ENCODE assay signal across 16 mouse cellular contexts in the genomic region with DNA sequence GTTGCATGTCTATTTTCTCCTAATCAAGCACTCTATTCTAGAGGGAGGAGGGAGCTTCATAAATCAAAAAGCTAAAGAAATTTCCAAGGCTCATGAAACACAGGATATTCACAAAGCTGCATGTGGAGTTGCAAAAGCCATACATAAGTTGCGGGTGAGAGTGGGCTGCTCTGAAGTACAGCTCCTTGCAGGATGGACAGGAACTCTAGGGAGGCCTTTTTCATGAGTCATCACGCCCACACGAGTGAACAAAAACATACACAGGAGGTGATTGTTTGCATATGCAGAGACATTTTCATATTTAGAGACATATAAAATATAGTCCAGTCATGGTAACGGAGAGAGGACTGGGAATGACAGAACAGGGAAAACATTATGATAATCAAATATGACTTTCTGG.
"Had no signal": no experiment of that assay in that cellular context is flagged by ENCODE, and none has a peak within 500 bp of the region (broad histone marks: within the 10 kb centered on the region; RNA-seq: fewer than 3 reads in every experiment).

No protein-coding gene starts in this region.

- ATAC-seq: liver, postnatal 0 days; midbrain, embryonic 15.5 days had no signal

- H3K4me3 ChIP-seq: layer of hippocampus, adult 2 months; limb, embryonic 12.5 days; liver, embryonic 13.5 days; lung, embryonic 15.5 days; megakaryocyte, embryonic 14.5 days; midbrain, embryonic 15.5 days; neural tube, embryonic 13.5 days had no signal

- H3K36me3 ChIP-seq: limb, embryonic 12.5 days; liver, embryonic 13.5 days; lung, embryonic 15.5 days; midbrain, embryonic 15.5 days; neural tube, embryonic 13.5 days had no signal

- H3K27me3 ChIP-seq: limb, embryonic 12.5 days; liver, embryonic 13.5 days; lung, embryonic 15.5 days; megakaryocyte, embryonic 14.5 days; midbrain, embryonic 15.5 days; neural tube, embryonic 13.5 days had no signal

- DNase-seq: kidney, adult 9 months; kidney, postnatal 36 days; liver; liver, embryonic 13.5 days; liver, postnatal 0 days; lung, postnatal 14 days; retina, postnatal 1 day; spleen, adult 18-20 months; thymus, adult 18-20 months; thymus, postnatal 14 days had no signal
